ENCODE assay signal across 8 mouse cellular contexts in genomic region chr3:105958974-105959580, GRCm38 (mm10). TPM values are rescaled to one million over a fixed set of nuclear protein-coding genes. Genes with fewer than 3 reads are reported as not detected.
DNase-seq lines count a peak whose midpoint lies in the region; ATAC-seq and TF ChIP-seq lines count a peak whose summit lies in the region.

Wdr77 (plus strand) TSS chr3:105959369.

- peaks cover 12% of the 10 kb centered on the region for H3K4me1 ChIP-seq in bone marrow macrophage, adult 2 months (ENCODE audit: control insufficient read depth, insufficient read depth, low read length)
- no peaks in the 10 kb centered on the region; the same call in 1 of the 2 replicates for H3K4me1 ChIP-seq in embryonic fibroblast, embryonic 13.5 days (ENCODE audit: control insufficient read depth, insufficient read depth, low read length)
- peaks cover 18% of the 10 kb centered on the region for H3K4me1 ChIP-seq in kidney, embryonic 14.5 days (ENCODE audit: control insufficient read depth, insufficient read depth, low read length)
- peaks cover 20% of the 10 kb centered on the region for H3K4me1 ChIP-seq in limb, embryonic 15.5 days

- TF ChIP-seq CTCF in bone marrow macrophage, adult 2 months (IDR thresholded peaks at IDR 0.05; ENCODE audit: low read depth, low read length), result no peak
- TF ChIP-seq CTCF in embryonic fibroblast, embryonic 13.5 days (IDR thresholded peaks at IDR 0.05; ENCODE audit: borderline replicate concordance, insufficient read depth, low read length), result no peak

- peak; percentile 100 for DNase-seq in A20 (ENCODE audit: low read depth, low spot score)
- DNase-seq in heart, adult 9 months (ENCODE audit: low spot score in 2 of 2), result peak; percentile 95 to 96
- peak; percentile 91 to 94 for DNase-seq in monocyte, adult 2 months (ENCODE audit: low read depth in 1 of 2, low spot score in 2 of 2)
- DNase-seq in spleen, postnatal 36 days (ENCODE audit: low spot score in 2 of 2), result peak; percentile 92 to 96

- peak within 1 kb of the TSS; percentile 94 for H3K9ac ChIP-seq in kidney, embryonic 14.5 days (ENCODE audit: low read depth, low read length)
- H3K9ac ChIP-seq in limb, embryonic 15.5 days, result peak within 1 kb of the TSS; percentile 97

- no peak; the same call in 1 of the 2 replicates for TF ChIP-seq POLR2A in bone marrow macrophage, adult 2 months (IDR thresholded peaks at IDR 0.05; ENCODE audit: borderline replicate concordance, low read depth, low read length)
- peak; percentile 89 for TF ChIP-seq POLR2A in embryonic fibroblast, embryonic 13.5 days (IDR thresholded peaks at IDR 0.05; ENCODE audit: low read depth, low read length)

- no peaks in the 10 kb centered on the region for H3K27me3 ChIP-seq in kidney, embryonic 14.5 days (ENCODE audit: control insufficient read depth, insufficient read depth, low read length)
- no peaks in the 10 kb centered on the region for H3K27me3 ChIP-seq in limb, embryonic 15.5 days

- no peaks in the 10 kb centered on the region for H3K9me3 ChIP-seq in kidney, embryonic 14.5 days (ENCODE audit: control insufficient read depth, low read length)
- H3K9me3 ChIP-seq in limb, embryonic 15.5 days, result no peaks in the 10 kb centered on the region

- ATAC-seq in kidney, embryonic 14.5 days (ENCODE audit: low FRiP score, low TSS enrichment), result peak; percentile 97
- peak; percentile 96 for ATAC-seq in limb, embryonic 15.5 days (ENCODE audit: insufficient number of reproducible peaks, low FRiP score, low TSS enrichment, low read depth)

- peak within 1 kb of the TSS; percentile 100 for H3K4me3 ChIP-seq in bone marrow macrophage, adult 2 months (ENCODE audit: insufficient read depth, low read length)
- peak within 1 kb of the TSS; percentile 76 for H3K4me3 ChIP-seq in embryonic fibroblast, embryonic 13.5 days (ENCODE audit: insufficient read depth, low read length)
- H3K4me3 ChIP-seq in kidney, embryonic 14.5 days (ENCODE audit: low read length), result peak within 1 kb of the TSS; percentile 91
- H3K4me3 ChIP-seq in limb, embryonic 15.5 days, result peak within 1 kb of the TSS; percentile 96

- H3K27ac ChIP-seq in bone marrow macrophage, adult 2 months (ENCODE audit: insufficient read depth, low read depth, low read length), result peak within 1 kb of the TSS; percentile 89
- H3K27ac ChIP-seq in embryonic fibroblast, embryonic 13.5 days (ENCODE audit: insufficient read depth, low read length), result peak within 1 kb of the TSS; percentile 48
- peak within 1 kb of the TSS; percentile 73; the same call in 1 of the 2 replicates for H3K27ac ChIP-seq in kidney, embryonic 14.5 days (ENCODE audit: low read depth, low read length)
- H3K27ac ChIP-seq in limb, embryonic 15.5 days, result peak within 1 kb of the TSS; percentile 88

- WGBS in kidney, embryonic 14.5 days, result under 1% methylated on average over 52 of the region's 52 CpGs
- WGBS in limb, embryonic 15.5 days, result under 1% methylated on average over 52 of the region's 52 CpGs

- H3K4me2 ChIP-seq in kidney, embryonic 14.5 days (replicated peaks; ENCODE audit: low read depth, low read length), result peak within 1 kb of the TSS; percentile 79
- H3K4me2 ChIP-seq in limb, embryonic 15.5 days, result peak within 1 kb of the TSS; percentile 66

- peaks cover 56% of the 10 kb centered on the region for H3K36me3 ChIP-seq in kidney, embryonic 14.5 days (ENCODE audit: control insufficient read depth, insufficient read depth, low read length)
- peaks cover 42% of the 10 kb centered on the region for H3K36me3 ChIP-seq in limb, embryonic 15.5 days

RNA-seq across cellular contexts. Expression of gene Wdr77, which starts in this region (rescaled TPM):
- 11.7 and 16.3 TPM in 2 replicates for polyA plus RNA-seq in bone marrow macrophage, adult 2 months (2012; ENCODE audit: insufficient read depth, insufficient read length, missing spikeins)
- 60.4 and 63.9 TPM in 2 replicates for polyA plus RNA-seq in embryonic fibroblast, embryonic 13.5 days (2011; ENCODE audit: insufficient read length, low read depth, missing spikeins)
- 117 and 188 TPM in 2 replicates for polyA plus RNA-seq in kidney, embryonic 14.5 days (2014; fragmentation: Nextera tagmentation; extraction: Ambion mirVana)
- 104 and 105 TPM in 2 replicates for polyA plus RNA-seq in limb, embryonic 15.5 days (2015; fragmentation: Nextera tagmentation; extraction: Ambion mirVana)

Comparison
In these comparisons a context has a peak if more than half of its experiments do, and no peak if none do; other contexts are left out.
1. Peak in every context shown above with its lines: DNase-seq, ATAC-seq, H3K4me3 ChIP-seq and H3K27ac ChIP-seq.